In genomic region chr4:114685454-114685853, GRCm38 (mm10) we compare ENCODE assay signal across 8 mouse cellular contexts.
DNase-seq lines count a peak whose midpoint lies in the region; ATAC-seq lines count a peak whose summit lies in the region.

No protein-coding gene starts in this region.

- peaks cover 53% of the 10 kb centered on the region for H3K27me3 ChIP-seq in forebrain, embryonic 15.5 days
- H3K27me3 ChIP-seq in intestine, embryonic 16.5 days (replicated peaks; ENCODE audit: control insufficient read depth, insufficient read depth, low read length), result no peaks in the 10 kb centered on the region

- H3K4me1 ChIP-seq in forebrain, embryonic 15.5 days, result 0 out of 2 replicates have a peak, but pooled peaks cover 11% of the 10 kb centered on the region
- H3K4me1 ChIP-seq in intestine, embryonic 16.5 days (ENCODE audit: control insufficient read depth, insufficient read depth, low read length), result peaks cover 4% of the 10 kb centered on the region; the same call in 1 of the 2 replicates

- no peak overlapping the region for H3K9ac ChIP-seq in forebrain, embryonic 15.5 days (replicated peaks)
- peak overlapping the region; percentile 36; the same call in 1 of the 2 replicates for H3K9ac ChIP-seq in intestine, embryonic 16.5 days (ENCODE audit: low read depth, low read length)

- WGBS in forebrain, embryonic 15.5 days, result 4% methylated on average over 11 of the region's 11 CpGs
- 14% methylated on average over 11 of the region's 11 CpGs for WGBS in intestine, embryonic 16.5 days

- H3K27ac ChIP-seq in forebrain, embryonic 15.5 days (replicated peaks), result no peak overlapping the region
- no peak overlapping the region for H3K27ac ChIP-seq in intestine, embryonic 16.5 days (ENCODE audit: low read length)

- no peak overlapping the region for H3K4me3 ChIP-seq in forebrain, embryonic 15.5 days
- H3K4me3 ChIP-seq in intestine, embryonic 16.5 days (ENCODE audit: low read length), result no peak overlapping the region

- peak overlapping the region; percentile 32 for H3K4me2 ChIP-seq in forebrain, embryonic 15.5 days (replicated peaks)
- H3K4me2 ChIP-seq in intestine, embryonic 16.5 days (ENCODE audit: low read depth, low read length), result no peak overlapping the region; the same call in 1 of the 2 replicates

- H3K9me3 ChIP-seq in forebrain, embryonic 15.5 days, result no peaks in the 10 kb centered on the region
- no peaks in the 10 kb centered on the region for H3K9me3 ChIP-seq in intestine, embryonic 16.5 days (ENCODE audit: control insufficient read depth, low read length)

- peak; percentile 73 for ATAC-seq in forebrain, embryonic 15.5 days (replicated peaks)
- peak; percentile 73 for ATAC-seq in intestine, embryonic 16.5 days

- H3K36me3 ChIP-seq in forebrain, embryonic 15.5 days, result no peaks in the 10 kb centered on the region
- H3K36me3 ChIP-seq in intestine, embryonic 16.5 days (ENCODE audit: control insufficient read depth, insufficient read depth, low read length), result no peaks in the 10 kb centered on the region

- DNase-seq in kidney, adult 9 months, result peak; percentile 16
- DNase-seq in kidney, adult 8-10 months, result no peak
- DNase-seq in NIH3T3 (ENCODE audit: low read depth), result peak; percentile 62
- peak; percentile 73 for DNase-seq in lung, postnatal 10 days
- DNase-seq in right cerebral cortex, postnatal 25 days, result peak; percentile 30
- no peak for DNase-seq in urinary bladder, postnatal 36 days (ENCODE audit: low spot score in 2 of 2)

Comparison
In these comparisons a context has a peak if more than half of its experiments do, and no peak if none do; other contexts are left out.
1. DNase-seq: peak in kidney, adult 9 months (single experiment), NIH3T3 (single experiment), lung, postnatal 10 days (single experiment) and right cerebral cortex, postnatal 25 days (single experiment); none in kidney, adult 8-10 months (0 of 2) and urinary bladder, postnatal 36 days (0 of 2).